Mouse (Mus musculus): ENCODE data around the gene Ly6g6f. TPM values are rescaled to one million over a fixed set of nuclear protein-coding genes. Genes with fewer than 3 reads are reported as not detected.

Gene Ly6g6f
- total and polyA plus RNA-seq, 2 experiments from 2014 or later, result not detected

- Histone ChIP-seq H3K4me1 (ENCODE audit: insufficient read depth) (no peaks in the 10 kb centered on the region), H3K9ac (no peak overlapping the region), H3K9me3 (ENCODE audit: low read length) (no peaks in the 10 kb centered on the region), H3K4me3 (ENCODE audit: low read depth, low read length) (no peak overlapping the region), H3K36me3 (ENCODE audit: insufficient read depth) (peaks cover 22% of the 10 kb centered on the region), H3K4me2 (ENCODE audit: low read depth) (no peak overlapping the region), H3K27ac (ENCODE audit: low read depth, low read length) (no peak overlapping the region), H3K27me3 (ENCODE audit: insufficient read depth, low read length) (no peaks in the 10 kb centered on the region)
- WGBS, result 63% methylated on average over 3 of the region's 3 CpGs
- ATAC-seq (no peak), DNase-seq (peak; percentile 19)
- TF ChIP-seq CTCF (IDR thresholded peaks at IDR 0.05; ENCODE audit: low read depth), result peak; percentile 55
Observed at GRCm38 (mm10) chr17:35106522-35106921, 21.1 kb upstream of the Ly6g6f start.

GRCm38 (mm10) chr17:35105740-35106389, 20.5 kb upstream of the Ly6g6f start:
- 21% methylated on average over 13 of the region's 13 CpGs for WGBS
- Histone ChIP-seq H3K27ac (ENCODE audit: low read depth, low read length) (no peak overlapping the region), H3K36me3 (ENCODE audit: insufficient read depth) (peaks cover 29% of the 10 kb centered on the region), H3K9me3 (ENCODE audit: low read length) (no peaks in the 10 kb centered on the region), H3K9ac (no peak overlapping the region), H3K4me2 (ENCODE audit: low read depth) (peak overlapping the region; percentile 24; the same call in 1 of the 2 replicates), H3K4me1 (ENCODE audit: insufficient read depth) (no peaks in the 10 kb centered on the region), H3K4me3 (ENCODE audit: low read depth, low read length) (no peak overlapping the region), H3K27me3 (ENCODE audit: insufficient read depth, low read length) (no peaks in the 10 kb centered on the region)
- DNase-seq (peak; percentile 28), ATAC-seq (peak; percentile 46; the same call in 1 of the 2 replicates)
- TF ChIP-seq CTCF (IDR thresholded peaks at IDR 0.05; ENCODE audit: low read depth), result peak; percentile 66

- H3K36me3 ChIP-seq (ENCODE audit: insufficient read depth), result peaks cover 40% of the 10 kb centered on the region
Observed at GRCm38 (mm10) chr17:35104754-35105153, 19.3 kb upstream of the Ly6g6f start.

GRCm38 (mm10) chr17:35104079-35104478, 18.7 kb upstream of the Ly6g6f start:
- Histone ChIP-seq H3K27me3 (ENCODE audit: insufficient read depth, low read length) (no peaks in the 10 kb centered on the region), H3K36me3 (ENCODE audit: insufficient read depth) (peaks cover 47% of the 10 kb centered on the region), H3K27ac (ENCODE audit: low read depth, low read length) (no peak overlapping the region), H3K9ac (no peak overlapping the region), H3K9me3 (ENCODE audit: low read length) (no peaks in the 10 kb centered on the region), H3K4me3 (ENCODE audit: low read depth, low read length) (no peak overlapping the region), H3K4me1 (ENCODE audit: insufficient read depth) (no peaks in the 10 kb centered on the region), H3K4me2 (ENCODE audit: low read depth) (no peak overlapping the region)
- DNase-seq (no peak), ATAC-seq (no peak)
- no peak for TF ChIP-seq CTCF (IDR thresholded peaks at IDR 0.05; ENCODE audit: low read depth)
- WGBS, result 96% methylated on average over 7 of the region's 7 CpGs

More at GRCm38 (mm10) chr17:35104754-35105153, 19.3 kb upstream of the Ly6g6f start:
- ATAC-seq (no peak), DNase-seq (no peak)
- WGBS, result 78% methylated on average over 6 of the region's 6 CpGs
- H3K9ac ChIP-seq, result no peak overlapping the region
- no peak overlapping the region for H3K27ac ChIP-seq (ENCODE audit: low read depth, low read length)
- no peak overlapping the region for H3K4me2 ChIP-seq (ENCODE audit: low read depth)
- H3K9me3 ChIP-seq (ENCODE audit: low read length), result no peaks in the 10 kb centered on the region
- no peak for TF ChIP-seq CTCF (IDR thresholded peaks at IDR 0.05; ENCODE audit: low read depth)
- no peaks in the 10 kb centered on the region for H3K27me3 ChIP-seq (ENCODE audit: insufficient read depth, low read length)
- H3K4me3 ChIP-seq (ENCODE audit: low read depth, low read length), result no peak overlapping the region
- H3K4me1 ChIP-seq (ENCODE audit: insufficient read depth), result no peaks in the 10 kb centered on the region

- ATAC-seq (no peak), DNase-seq (no peak)
- no peak overlapping the region for H3K27ac ChIP-seq (ENCODE audit: low read depth, low read length)
- H3K9ac ChIP-seq, result no peak overlapping the region
- H3K36me3 ChIP-seq (ENCODE audit: insufficient read depth), result peaks cover 55% of the 10 kb centered on the region
- 74% methylated on average over 6 of the region's 6 CpGs for WGBS
- no peak for TF ChIP-seq CTCF (IDR thresholded peaks at IDR 0.05; ENCODE audit: low read depth)
- H3K4me1 ChIP-seq (ENCODE audit: insufficient read depth), result no peaks in the 10 kb centered on the region
- H3K4me3 ChIP-seq (ENCODE audit: low read depth, low read length), result no peak overlapping the region
- H3K9me3 ChIP-seq (ENCODE audit: low read length), result no peaks in the 10 kb centered on the region
- no peak overlapping the region for H3K4me2 ChIP-seq (ENCODE audit: low read depth)
- no peaks in the 10 kb centered on the region for H3K27me3 ChIP-seq (ENCODE audit: insufficient read depth, low read length)
Observed at GRCm38 (mm10) chr17:35103221-35103690, 17.8 kb upstream of the Ly6g6f start.

- H3K36me3 ChIP-seq (ENCODE audit: insufficient read depth), result peaks cover 62% of the 10 kb centered on the region
- WGBS, result 76% methylated on average over 8 of the region's 8 CpGs
- no peak for DNase-seq
- no peak overlapping the region for H3K27ac ChIP-seq (ENCODE audit: low read depth, low read length)
- H3K4me1 ChIP-seq (ENCODE audit: insufficient read depth), result no peaks in the 10 kb centered on the region
- H3K27me3 ChIP-seq (ENCODE audit: insufficient read depth, low read length), result no peaks in the 10 kb centered on the region
- no peak for TF ChIP-seq CTCF (IDR thresholded peaks at IDR 0.05; ENCODE audit: low read depth)
- no peak overlapping the region for H3K9ac ChIP-seq
- no peak for ATAC-seq
- no peak overlapping the region for H3K4me3 ChIP-seq (ENCODE audit: low read depth, low read length)
- no peak overlapping the region for H3K4me2 ChIP-seq (ENCODE audit: low read depth)
- no peaks in the 10 kb centered on the region for H3K9me3 ChIP-seq (ENCODE audit: low read length)
Observed at GRCm38 (mm10) chr17:35102299-35102698, 16.9 kb upstream of the Ly6g6f start.

- no peak overlapping the region for H3K9ac ChIP-seq
- H3K36me3 ChIP-seq (ENCODE audit: insufficient read depth), result peaks cover 73% of the 10 kb centered on the region
- no peak for TF ChIP-seq CTCF (IDR thresholded peaks at IDR 0.05; ENCODE audit: low read depth)
- 95% methylated on average over 11 of the region's 11 CpGs for WGBS
- no peak overlapping the region for H3K4me2 ChIP-seq (ENCODE audit: low read depth)
- H3K4me1 ChIP-seq (ENCODE audit: insufficient read depth), result no peaks in the 10 kb centered on the region
- no peak for DNase-seq
- no peaks in the 10 kb centered on the region for H3K9me3 ChIP-seq (ENCODE audit: low read length)
- no peaks in the 10 kb centered on the region for H3K27me3 ChIP-seq (ENCODE audit: insufficient read depth, low read length)
- H3K27ac ChIP-seq (ENCODE audit: low read depth, low read length), result no peak overlapping the region
- ATAC-seq, result no peak
- H3K4me3 ChIP-seq (ENCODE audit: low read depth, low read length), result no peak overlapping the region
Observed at GRCm38 (mm10) chr17:35101161-35101560, 15.8 kb upstream of the Ly6g6f start.
